Mouse (Mus musculus) CD8-positive naive resting alpha-beta T cell, adult 2 months (primary cell): ENCODE results near the gene Shld2.
"Not testable (repeated sequence)": the region's sequence is repeated elsewhere in the genome, so short reads cannot be mapped to it uniquely, and the experiment has no call there.

Source experiments
- DNase-seq, 2 experiments: peaks; one replicate each; pipeline ENCODE4 v3.0.0; 2022; ENCODE audit warnings: low read depth in 2 of 2, low spot score in 2 of 2

Shld2 gene

DNA sequence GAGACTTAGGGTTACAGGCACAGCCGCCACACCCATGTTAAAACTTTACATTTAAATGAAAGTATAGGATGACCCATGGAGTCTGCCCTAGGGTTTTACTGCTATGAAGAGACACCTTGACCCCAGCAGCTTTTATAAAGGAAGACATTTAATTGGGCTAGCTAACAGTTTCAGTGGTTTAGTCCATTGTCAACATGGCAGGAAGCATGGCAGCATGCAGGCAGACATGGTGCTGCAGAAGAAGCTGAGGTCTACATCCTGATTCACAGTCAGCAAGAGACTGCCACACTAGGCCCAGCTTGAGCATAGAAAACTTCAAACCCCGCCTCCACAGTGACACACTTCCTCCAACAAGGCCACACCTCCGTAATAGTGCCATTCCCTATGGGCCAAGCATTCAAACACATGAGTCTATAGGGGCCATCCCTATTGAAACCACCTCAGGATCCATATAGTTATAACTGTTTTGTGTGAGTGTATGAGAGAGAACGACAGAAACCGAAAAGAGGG, 13.3 kb upstream of the Shld2 start:
- no peak for DNase-seq

DNA sequence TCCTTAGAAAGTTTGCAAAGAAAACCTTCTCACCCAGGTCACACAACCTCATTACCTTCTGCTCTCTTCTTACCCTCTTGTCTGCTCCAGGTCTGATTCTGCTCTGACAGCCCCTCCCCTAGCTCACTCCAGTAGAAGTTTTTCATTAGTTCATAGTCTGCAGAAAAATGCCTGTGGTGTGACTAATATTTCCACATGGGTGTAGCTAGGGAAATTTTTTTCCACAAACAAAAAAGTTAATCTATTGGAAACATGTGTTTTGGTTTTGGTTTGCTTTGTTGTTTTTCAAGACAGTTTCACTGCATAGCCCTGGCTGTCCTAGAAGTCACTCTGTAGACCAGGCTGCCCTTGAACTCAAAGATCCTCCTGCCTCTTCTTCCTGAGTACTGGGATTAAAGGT, 7.8 kb upstream of the Shld2 start:
- no peak for DNase-seq

DNA sequence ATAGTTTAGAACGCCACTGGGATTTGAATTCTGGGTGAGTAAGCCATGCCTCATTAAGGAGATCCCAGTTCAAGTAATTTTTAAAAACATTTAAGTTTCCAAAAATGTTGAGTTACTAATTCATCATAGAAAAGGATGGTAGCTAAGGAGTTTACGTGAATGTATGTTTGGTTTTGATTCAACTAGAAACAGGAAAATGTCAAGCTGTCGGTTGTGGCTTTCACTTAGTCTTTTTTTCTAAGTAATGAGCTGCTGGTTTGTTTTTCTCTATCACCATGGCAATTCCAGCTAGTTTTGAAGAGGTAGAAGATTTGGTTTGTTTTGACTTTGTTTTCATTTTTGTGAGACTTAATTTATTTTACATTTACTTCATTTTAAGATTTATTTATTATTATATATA, 7.1 kb upstream of the Shld2 start:
- no peak for DNase-seq

DNA sequence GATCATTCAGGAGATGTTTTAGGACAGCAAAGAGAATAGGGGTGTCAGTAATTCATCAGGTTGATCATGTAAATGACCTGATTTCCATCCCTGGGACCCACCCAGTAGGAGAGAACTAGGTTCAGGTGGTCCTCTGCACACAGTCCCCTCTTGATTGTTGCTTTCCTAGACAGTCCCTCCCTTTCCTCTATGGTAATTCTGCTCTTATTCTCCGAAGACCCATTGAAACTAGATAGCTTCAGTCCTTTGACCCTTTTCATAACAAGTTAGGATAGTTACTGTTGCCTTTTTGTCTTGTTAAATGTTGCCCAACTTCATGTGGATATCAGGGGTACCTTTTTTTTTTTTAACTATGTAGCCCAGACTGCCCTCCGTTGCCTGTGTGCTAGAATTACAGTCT, 6.1 kb upstream of the Shld2 start:
- no peak for DNase-seq

DNA sequence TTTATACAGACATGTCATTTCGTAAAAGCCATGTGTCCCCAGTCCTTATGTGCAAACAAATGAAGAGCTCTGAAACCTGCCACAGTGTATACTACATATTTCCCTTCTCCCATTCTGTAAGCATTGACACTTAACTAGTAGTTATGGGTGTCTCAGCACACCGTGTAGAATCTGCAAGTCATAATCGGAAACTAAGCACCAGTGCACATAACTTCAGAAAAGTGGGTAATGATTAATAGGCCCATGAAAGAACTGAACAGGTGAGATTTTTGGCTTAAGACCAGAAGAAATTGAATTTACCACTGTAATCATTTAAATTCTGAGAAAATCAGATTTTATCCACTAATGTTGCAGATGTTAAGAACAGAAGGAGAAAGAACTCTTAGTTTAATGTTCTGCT, 4.5 kb upstream of the Shld2 start:
- DNase-seq, result no peak

DNA sequence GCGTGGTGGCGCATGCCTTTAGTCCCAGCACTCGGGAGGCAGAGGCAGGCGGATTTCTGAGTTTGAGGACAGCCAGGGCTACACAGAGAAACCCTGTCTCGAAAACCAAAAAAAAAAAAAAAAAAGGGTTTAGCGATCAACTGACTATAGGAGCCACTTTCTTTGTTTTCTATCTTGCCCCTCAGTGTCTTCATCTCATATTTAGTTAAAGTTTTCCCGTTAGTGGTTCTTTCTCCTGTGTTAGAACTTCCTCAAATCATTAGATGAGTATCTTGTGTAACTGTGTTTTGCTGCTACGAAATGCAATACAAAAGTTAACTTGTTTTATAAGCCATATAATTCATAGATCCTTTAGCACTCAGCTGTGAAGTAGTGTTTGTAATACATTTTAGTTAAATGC, 4.1 kb upstream of the Shld2 start:
- DNase-seq, result not testable (repeated sequence)

DNA sequence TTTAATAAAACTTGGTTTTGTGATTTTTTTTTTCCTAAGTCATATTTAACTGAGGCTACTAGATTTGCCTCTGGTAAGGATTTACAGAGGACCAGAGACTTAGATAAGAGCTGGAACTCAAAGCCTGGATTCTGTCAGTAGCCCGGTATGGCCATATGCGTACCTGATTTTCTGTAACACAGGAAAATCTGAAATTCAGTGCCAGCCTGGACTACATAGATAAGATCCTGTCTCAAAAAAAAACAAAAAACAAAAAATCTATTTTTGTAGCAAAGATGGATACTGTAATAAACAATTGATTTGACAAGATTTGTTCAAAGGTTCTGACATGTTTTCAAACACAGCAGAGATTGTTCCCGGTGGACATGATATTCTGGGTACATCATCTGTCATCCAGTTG, 3.3 kb upstream of the Shld2 start:
- no peak for DNase-seq

DNA sequence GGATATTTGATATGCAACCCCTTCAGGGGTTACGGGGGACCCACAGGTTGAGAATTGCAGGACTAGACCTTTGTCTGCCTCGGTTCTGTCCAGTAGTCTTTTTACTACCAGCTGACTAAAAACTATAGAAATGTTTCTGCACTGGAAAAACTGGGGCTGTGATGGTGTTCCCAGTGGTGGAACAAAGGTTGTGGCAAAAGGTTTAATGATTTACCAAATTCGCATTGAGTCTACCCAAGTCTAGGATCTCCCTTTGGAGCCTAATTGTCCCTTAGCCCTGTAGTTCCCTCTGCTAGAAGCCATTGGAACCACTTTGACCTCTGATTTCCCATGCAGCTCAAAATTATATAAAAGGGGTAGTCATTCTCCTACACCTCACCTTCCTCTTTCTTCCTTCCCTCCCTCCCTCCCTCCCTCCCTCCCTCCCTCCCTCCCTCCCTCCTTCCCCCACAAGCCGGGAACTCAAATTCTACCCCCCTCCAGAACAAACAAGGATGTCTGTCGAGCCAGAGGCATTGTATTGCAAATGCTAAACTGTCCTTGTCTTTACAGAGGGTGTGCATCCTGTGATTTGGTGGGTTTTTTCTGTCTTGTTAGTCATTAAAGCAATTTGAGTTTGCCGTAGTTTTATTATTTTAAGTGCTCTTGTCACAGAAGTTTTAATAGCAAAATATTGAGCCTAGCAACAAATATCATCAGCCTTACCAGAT, 2.2 kb upstream of the Shld2 start:
- no peak for DNase-seq

DNA sequence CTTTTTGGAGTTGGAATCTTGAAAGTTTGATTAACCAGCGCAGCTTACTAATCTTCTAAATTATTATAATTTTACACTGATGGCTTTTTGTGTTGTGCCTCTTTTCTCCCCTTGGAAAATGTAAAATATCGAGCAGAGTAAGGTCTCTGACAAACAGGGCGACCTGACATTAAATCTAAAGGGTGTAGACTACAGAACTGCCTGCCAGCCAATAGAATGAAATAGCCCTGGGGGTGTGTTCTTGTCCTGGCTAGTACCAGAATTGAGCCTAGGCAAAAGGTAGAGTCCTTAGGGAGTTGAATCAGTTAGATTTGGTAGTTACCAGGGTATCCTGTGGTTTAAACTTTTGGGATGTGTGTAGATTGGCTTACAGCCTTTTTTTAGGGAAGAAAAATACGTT, 1.4 kb upstream of the Shld2 start:
- no peak for DNase-seq

DNA sequence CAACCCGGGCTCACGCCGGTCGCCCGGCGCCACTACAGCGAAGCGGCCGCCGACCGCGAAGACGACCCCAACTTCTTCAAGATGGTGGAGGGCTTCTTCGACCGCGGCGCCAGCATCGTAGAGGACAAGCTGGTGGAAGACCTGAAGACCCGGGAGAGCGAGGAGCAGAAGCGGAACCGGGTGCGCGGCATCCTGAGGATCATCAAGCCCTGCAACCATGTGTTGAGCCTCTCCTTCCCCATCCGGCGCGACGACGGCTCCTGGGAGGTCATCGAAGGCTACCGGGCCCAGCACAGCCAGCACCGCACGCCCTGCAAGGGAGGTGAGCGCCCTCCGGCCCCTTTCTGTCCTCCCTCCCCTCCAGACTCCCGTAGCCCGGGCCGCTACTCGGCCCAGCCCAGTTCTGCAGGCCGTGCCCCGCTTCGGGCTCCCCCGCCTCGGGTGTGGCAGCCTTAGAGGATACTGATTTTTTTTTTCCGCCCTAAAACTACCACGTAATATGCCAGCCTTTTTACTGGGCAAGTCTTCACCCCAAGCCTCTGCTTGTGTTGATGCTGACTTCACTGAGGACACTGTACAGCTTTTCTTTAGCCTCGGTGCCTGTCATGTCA, 833 bp upstream of the Shld2 start:
- DNase-seq, result peak; percentile 38 to 43

DNA sequence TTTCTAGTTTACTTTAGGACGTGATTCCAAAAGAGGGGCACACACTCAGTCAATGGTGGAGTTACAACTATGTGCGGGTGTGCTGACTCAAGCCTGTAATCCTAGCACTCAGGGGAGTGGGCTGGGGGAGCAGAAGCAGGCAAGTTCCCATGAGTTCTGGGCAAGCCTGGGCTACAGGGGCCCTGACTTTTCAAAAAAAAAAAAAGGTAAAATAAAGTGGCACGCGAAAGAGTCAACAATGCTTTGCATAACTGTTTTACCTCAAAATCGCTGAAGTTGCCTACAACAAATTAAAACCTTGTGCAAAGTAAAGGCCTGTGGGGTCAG, 423 bp downstream of the Shld2 start:
- DNase-seq, result no peak

DNA sequence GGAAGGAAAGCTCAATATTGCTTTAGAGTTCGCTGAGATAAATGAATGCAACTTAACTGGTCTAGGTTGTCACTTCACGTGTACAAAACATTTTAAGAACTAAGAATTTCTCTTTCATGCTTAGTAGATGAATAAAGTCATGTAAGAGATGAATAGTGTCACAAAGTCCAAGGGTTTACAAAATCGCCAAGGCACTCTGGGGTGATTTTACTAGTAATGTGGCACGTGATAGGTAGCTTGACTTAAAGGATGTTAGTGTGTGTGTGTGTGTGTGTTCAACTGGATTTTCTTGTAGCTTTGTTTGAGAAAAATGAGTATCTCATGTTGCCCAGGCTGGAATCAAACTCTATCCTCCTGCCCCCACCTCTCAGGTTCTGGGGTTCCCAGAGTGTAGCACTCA, 1.0 kb downstream of the Shld2 start:
- DNase-seq, result no peak

DNA sequence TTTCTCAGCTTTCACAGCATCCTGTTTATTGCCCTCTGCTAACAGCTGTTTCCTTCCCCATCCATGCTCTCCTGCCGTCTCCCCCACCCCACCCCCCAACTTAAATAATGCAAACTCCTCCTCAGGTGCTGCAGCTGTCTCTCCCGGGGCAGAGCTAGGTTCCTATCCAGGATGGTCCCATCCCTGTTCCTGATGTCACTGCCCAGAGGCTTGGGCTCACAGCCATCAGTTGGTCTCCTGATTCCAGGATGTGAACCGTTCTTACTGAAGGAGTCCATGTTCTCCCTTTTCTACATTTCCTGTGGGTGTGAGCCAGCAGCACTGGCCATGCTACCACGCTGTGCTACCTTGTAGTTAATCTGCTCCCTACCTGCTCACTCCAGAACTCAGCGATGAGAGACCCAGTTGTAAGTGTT, 7.0 kb downstream of the Shld2 start:
- no peak for DNase-seq

DNA sequence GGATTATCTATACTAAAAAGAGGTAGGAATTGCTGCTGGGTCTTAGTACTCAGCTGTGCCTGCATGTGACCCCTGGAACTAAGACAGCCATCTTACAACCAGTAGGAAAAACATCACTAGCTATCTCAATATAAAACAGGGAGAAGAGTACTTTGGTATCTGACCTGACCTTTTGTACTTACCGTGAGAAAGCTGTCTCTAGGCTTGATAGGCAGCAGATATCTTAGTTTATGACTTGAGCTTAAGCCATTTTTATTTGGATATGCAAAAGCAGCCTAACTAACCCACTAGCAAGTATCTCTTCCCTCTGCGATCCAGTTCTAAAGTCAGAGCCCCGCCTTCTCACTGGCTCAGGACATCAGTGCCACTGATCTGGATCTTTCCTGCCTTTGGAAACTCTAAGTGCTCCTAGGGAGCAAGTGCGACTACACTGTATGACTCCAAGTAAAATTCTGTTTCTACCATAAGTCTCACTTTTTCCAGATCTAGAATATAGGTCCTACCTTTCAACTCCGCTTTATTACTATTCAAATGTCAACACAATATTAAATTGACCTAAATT, 7.5 kb downstream of the Shld2 start:
- DNase-seq, result no peak

DNA sequence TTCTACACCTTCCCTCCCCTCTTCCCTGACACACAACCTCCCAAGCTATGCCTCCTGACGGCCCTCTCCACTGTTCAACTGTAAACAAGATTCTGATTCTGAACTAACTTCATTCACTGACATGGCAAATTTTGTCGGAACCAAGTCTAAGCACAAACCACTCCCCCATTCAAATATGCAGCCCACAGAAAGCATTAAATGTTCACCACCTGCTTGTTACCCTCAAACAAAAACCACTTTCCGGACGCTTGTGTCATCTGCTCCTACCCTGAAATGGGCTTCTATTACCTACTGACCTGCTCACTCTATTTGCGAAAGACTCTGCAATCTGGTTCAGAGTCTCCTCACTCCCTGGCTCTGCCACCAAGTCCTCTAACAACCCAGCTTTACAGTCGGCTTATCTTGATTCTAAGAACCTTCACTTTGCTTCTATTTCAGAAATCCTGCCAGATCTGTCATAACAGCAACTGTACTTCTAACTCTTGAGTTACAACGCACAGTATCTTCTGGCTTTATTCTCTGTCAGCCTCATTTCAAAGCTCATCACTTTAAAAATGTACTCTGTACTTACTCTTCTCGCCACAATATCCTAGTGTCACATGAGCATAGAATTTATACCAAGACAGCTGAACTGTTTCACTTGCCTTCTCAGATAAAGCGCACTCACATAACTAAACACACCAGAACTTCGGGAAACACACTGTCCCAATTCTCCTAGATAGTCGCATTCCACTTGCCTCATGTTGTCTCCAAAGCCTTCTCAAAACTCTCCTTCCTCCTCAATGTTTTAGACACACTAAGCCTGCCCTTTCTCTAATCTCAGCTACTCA, 11.2 kb downstream of the Shld2 start:
- no peak for DNase-seq

DNA sequence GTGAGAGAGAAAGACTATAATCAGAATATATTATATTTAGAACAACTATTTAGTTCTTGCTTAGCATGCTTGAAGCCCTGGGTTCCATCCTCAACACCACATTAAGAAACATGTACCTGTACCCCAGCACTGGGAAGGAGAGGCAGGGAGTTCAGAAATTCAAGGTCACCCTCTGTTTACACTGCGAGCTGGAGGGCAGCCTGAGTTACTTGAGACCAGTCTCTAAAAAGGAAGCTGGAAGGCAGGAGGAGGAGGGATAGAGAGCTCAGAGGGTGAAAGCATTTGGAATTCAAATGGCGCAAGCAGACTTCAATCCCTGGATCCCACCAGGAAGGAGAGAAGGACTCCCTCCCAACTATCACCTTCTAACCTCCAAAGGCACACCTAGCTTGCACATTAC, 12.7 kb downstream of the Shld2 start:
- no peak for DNase-seq

DNA sequence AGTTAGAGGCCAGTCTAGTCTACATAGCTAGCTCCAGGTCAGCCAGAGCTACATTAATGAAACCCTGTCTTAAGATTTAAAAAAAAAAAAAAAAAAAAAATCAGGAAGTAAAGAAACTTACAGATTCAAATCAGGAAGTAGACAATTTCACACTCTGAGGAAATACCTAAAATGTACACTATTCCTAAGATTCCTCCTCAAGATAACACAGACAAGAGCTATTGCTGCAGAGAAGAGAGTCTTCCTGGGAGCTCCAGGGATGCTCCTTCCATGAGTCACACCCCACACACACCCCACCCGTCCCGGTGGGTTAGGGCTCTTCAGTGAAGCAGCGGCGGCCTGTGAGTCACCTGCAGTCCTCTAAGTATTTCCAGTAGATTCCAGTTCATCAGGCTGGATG, 13.3 kb downstream of the Shld2 start:
- no peak for DNase-seq

DNA sequence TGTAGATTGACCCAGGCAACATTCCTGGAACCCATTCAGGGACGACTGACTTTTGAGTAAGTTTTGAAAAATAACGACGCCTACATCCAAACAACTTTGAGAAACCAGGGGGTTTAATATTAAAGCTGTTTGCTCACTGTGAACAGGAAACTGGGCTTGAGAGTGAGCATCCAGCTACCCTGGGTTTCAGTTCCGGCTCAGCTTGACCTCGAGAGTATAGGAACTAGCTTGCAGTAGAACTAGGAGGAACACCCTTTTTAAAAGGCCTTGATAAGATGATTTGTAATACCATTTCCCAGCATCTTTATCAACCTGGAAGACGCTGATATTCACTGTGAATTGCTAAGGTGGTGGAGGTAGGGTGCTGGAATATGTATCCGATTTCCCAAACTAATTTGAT, 13.9 kb downstream of the Shld2 start:
- no peak for DNase-seq

DNA sequence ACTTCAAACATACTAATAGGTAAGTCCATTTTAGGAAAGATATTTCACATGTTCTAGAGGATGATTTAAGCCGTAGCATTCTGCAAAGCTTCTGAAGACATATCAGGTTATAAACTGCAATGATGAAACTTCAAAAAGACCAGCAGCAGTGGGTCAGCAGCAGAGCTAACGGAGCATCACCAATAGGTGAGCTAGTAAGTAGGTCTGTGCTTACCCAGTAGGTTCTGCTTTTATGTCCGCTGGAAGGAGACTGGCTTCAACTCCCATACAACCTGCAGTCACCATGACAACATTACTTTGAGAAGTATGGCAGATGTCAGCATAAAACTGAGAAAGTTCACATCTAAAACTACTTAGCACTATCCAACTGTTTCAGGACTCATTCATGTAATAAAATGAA, 16.7 kb downstream of the Shld2 start:
- DNase-seq, result no peak

DNA sequence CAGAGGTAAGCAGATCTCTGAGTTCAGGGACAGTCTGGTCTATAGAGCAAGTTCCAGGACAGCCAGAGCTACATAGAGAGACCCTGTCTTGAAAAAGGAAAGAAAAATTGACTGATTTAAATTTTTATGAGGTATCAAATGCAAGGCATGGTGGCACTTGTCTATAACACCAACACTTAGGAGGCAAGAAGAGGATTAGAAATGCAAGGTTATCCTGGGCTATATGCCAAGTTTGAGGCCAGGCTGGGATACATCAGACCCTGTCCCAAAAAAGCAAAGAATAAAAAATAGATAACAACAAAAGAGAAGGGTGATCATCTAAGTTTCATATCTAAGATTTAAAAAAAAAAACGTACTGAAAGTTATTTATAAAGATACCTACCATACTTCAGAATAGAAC, 20.1 kb downstream of the Shld2 start:
- DNase-seq, result no peak

DNA sequence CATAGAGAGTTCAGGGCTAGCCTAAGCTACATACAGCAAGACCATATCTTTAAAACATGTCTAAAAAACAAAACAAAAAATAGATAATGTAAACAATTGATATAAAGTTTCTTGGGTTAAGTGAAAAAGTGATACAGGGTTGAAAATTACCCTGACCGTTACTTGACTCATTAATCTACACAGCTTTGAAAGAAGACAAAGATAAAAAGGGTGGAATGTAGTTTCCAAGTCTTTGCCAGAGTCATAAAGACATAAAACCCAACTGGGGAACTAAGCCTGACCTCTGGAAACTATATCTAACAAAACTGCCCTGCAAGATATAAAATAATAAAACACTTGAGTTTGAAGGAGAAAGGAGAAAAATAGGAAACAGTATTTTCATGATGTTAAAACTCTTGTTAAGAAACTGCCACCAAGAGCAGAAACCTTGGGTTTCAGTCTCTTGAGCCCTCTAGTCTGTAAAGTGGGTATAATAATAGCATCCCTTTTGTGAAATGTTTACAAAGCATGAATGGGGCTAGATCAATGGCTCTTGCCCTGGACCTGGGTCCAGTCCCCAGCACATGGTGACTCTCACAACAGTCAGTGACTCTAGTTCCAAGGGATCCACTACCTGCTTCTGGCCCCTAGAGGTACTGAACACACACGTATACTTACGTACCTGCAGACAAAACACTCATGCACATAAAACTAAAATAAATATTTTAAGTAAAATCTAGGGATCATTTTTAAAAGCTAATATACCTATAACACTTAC, 20.9 kb downstream of the Shld2 start:
- DNase-seq, result no peak
